Mouse (Mus musculus): ENCODE measurements at regions not wholly inside any gene's neighbourhood (a gene's known extent, or its start where the extent isn't known, plus 50 kb on each side); places are given as distances from the start of the nearest gene placed in this dataset.
A peak's percentile ranks its signal among the peaks of the same experiment; 100 is the strongest.

DNA sequence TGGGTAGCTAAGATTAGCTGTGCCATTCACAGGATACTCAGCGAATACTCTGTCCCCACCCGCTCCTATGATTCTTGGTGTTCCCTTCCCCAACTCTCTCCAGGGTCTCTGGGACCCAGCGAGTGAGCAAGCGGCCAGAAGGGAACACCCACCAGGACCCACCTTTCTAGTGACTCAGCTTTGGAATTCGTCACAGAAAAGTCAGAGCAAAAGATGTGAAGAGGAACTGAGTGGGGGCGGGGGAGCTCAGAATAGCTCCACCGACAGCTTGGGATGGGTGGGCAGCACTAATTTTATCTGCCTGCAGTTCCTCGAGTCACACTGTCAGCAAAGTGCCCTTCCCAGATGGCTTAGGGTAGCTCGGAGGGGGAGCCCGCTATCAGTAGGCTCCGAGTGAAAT, 140.6 kb downstream of the 9530068E07Rik start:
- no peak for DNase-seq
- intact Hi-C loops (cut with DNase I) = no loop called here

- intact Hi-C loops (cut with DNase I) = no loop called here
- no peak for DNase-seq
Observed at GRCm38 (mm10) chr11:52537819-52538435, 141.7 kb downstream of the 9530068E07Rik start.

DNA sequence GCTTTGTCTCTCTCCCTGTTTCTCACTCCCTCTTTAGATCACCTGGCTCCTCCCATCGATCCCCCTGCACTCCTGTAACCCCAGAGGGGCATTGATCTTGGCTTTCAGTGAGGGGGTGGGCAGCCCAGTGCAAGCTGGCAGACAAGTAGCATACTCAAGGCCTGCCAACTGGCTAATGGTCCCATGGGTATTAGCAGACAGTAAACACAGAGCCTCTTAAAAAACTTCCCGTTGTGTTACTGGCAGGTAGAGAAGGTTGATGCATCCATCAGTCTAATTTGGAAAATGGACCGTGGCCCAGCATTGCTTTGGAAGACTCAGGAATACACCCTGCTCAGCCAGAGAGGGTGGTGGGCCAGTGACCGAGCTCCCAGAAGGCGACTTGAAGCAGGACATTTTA, 145.0 kb downstream of the 9530068E07Rik start:
- peak; percentile 34 for DNase-seq
- intact Hi-C loops (cut with DNase I) = no loop called here

DNA sequence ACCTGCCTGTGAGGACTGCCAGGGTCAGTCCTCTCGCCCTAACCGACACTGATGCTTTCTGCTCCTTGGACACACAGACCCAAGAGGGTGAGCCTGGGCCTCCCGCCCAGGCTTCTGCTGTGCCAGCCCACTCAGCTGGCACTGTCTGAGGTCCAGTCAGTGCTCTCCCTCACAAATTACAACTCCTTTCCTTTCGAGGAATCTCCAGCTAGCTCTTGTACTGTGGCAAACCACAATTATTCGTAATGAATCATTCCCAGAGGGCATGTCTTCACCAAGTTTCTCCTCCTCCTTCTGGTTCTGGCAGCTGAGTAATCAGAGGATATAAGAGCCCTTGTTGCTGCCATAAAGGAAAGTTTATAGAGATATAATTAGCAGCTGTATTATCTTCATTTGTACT, 155.2 kb downstream of the 9530068E07Rik start:
- no peak for DNase-seq
- intact Hi-C loops (cut with DNase I) = no loop called here

DNA sequence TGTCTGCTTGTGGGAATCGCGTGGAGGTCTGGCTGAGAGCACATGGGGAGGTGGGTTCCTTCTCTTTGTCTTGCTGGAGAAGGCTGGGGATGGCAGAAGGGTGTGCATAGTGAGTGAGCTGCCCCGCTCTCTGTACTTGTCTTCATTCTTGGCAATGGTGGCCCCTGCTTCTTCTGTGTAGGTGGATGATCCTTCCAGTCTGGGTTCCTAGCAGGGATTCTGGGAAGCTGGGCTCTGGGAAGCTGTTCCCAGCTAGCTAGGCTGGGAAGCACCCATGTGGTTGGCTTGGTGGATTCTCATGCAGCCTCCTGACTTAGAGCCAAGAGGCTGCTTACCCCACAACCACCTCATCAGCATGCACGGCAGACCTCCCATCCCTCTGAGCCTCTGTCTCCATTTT, 156.6 kb downstream of the 9530068E07Rik start:
- DNase-seq = no peak
- intact Hi-C loops (cut with DNase I) = no loop called here

GRCm38 (mm10) chr11:52557836-52558235, 161.6 kb downstream of the 9530068E07Rik start:
- intact Hi-C loops (cut with DNase I) = no loop called here
- DNase-seq = no peak

- no peak for DNase-seq
- intact Hi-C loops (cut with DNase I) = no loop called here
Observed at GRCm38 (mm10) chr11:52558782-52559181, 162.6 kb downstream of the 9530068E07Rik start.

DNA sequence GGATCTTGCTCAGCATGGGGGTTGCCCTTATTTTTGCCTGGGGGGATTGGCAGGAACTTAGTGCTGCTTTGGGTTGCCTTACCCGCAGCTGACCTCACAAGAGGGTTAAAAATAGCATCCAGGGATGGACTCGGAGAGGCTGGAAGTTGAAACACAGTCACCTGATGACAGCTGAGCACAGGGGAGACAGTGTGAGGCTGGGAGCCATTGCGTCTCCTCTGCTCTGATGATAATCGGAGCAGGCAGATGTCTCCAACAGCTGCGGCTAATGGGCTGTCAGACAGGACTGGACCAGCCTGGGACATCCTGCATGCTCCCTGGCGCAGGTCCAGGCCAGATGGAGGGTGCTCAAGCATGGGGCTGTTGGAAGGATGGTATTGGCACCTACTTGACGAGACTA, 165.1 kb downstream of the 9530068E07Rik start:
- DNase-seq = peak; percentile 97
- intact Hi-C loops (cut with DNase I) = no loop called here

DNA sequence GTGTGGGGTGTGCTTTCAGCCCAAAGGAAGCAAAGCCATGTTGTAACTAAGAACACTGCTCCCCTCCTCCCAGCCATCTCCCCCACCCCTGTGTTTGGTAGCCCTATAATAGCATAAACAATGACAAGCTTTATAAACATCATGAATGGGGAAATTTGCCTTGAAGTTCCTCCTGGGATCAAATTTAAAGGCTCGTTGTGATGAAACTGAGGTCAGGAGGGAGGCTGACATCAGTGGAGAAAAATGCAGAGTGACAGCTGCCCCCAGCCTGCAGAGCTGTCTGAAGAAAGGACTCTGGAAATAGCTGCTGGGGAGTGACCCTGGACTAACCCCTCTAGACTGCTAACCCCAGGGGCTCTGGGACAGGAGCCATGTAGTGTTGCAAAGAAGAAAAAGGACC, 169.2 kb downstream of the 9530068E07Rik start:
- intact Hi-C loops (cut with DNase I) = no loop called here
- no peak for DNase-seq

GRCm38 (mm10) chr11:52566026-52566425, 169.8 kb downstream of the 9530068E07Rik start:
- intact Hi-C loops (cut with DNase I) = no loop called here
- no peak for DNase-seq

DNA sequence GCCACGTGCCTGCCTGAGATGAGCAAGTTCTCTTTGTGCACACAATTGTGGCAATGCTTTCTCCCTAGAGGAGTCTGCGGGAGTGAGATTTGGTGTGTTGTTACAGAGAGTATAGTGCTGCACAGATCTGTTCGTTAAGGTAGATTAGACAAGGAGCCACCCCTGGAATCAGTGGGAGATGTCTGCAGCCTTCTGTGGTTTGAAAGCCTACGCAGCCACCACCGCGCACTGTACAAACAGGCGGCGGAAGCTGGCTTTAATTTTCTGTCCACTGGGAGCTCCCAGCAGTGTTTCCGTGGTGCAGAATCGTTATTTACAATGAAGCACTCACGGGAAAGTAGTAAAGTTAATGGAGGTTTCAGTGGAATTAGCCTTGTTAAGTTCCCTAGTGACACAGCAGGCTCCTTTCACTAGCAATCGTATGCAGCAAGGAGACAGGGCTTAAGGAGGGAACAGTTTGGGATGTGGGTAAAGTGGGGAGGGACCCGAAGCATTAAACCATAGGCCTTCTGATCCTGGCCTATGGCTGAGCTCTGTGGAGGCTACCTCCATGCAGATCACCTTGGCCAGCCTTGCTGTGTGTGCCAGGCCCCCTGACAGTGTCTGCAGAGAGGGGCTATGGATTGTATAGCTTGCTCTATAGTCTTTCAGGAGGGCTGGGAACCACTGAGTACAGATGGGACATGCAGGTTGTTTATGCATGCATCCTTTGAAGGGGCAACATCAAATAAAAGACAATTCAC, 171.9 kb downstream of the 9530068E07Rik start:
- no peak for DNase-seq
- intact Hi-C loops (cut with DNase I) = no loop called here

DNA sequence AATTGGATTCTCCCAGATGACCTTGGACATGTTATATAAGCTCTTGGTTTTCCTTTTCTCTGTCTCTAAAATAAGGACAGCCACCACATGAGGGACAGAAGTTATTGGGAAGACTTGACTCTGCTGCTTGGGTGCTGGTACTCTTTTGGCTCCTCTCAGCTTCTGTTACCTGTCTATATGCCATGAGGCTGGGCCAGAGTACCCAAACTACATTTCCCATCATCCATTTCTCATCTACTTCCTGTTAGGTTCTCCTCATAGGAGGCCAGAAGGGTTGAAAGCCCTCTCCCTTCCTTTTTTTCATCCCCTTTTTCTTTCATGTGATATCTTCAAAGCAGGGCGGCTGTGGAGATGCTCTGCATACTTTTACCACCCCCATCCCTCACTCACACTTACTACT, 172.6 kb downstream of the 9530068E07Rik start:
- DNase-seq = no peak

GRCm38 (mm10) chr11:52569759-52570158, 173.5 kb downstream of the 9530068E07Rik start:
- intact Hi-C loops (cut with DNase I) = no loop called here
- DNase-seq = no peak

More for the DNA sequence above, 172.6 kb downstream of the 9530068E07Rik start:
- intact Hi-C loops (cut with DNase I) = no loop called here

- DNase-seq = no peak
- intact Hi-C loops (cut with DNase I) = no loop called here
Observed at GRCm38 (mm10) chr11:52578471-52578870, 182.2 kb downstream of the 9530068E07Rik start.

GRCm38 (mm10) chr11:52579764-52580377, 183.6 kb downstream of the 9530068E07Rik start:
- intact Hi-C loops (cut with DNase I) = no loop called here

GRCm38 (mm10) chr11:52591596-52592180, 172.7 kb upstream of the Fstl4 start:
- intact Hi-C loops (cut with DNase I) = no loop called here

More at GRCm38 (mm10) chr11:52579764-52580377, 183.6 kb downstream of the 9530068E07Rik start:
- DNase-seq = no peak

DNA sequence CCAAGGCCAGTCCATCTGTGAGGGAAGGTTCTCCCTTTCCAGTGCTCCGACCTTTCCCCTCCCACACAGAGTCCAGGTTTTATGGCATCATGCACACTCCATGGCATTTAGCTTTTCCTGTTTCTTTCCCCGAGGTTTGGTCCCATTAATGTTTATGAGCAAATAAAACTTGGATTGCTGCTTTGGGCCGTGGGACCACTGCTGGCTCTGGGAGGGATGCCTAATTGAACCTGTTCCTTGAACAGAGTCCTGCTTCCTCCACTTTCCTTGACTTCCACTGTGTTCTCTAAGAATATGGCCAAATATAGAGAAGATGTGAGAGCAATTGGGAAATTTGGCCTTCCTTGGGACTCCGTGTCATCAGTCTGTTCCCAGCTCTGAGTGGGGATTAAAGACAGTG, 170.3 kb upstream of the Fstl4 start:
- intact Hi-C loops (cut with DNase I) = no loop called here
- DNase-seq = no peak

More at GRCm38 (mm10) chr11:52591596-52592180, 172.7 kb upstream of the Fstl4 start:
- DNase-seq = no peak

DNA sequence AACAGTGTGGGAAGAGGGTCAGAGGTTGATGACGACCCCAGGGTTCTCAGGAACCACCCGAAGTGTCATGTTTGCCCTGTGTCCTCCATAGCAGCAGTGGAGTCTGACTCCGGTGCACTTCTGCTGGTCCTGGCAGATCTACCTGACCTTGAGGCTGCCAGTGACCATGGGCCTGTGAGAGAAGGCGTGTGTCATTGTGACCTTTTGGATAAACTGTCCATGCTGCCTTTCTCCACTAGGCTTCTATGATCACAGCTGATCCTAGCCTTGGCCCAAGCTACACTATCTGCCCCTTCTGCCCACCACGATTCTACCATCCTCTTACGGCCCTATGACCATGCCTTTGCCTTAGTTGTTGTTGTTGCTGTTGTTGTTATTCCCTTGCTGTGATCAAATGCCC, 163.2 kb upstream of the Fstl4 start:
- intact Hi-C loops (cut with DNase I) = no loop called here

DNA sequence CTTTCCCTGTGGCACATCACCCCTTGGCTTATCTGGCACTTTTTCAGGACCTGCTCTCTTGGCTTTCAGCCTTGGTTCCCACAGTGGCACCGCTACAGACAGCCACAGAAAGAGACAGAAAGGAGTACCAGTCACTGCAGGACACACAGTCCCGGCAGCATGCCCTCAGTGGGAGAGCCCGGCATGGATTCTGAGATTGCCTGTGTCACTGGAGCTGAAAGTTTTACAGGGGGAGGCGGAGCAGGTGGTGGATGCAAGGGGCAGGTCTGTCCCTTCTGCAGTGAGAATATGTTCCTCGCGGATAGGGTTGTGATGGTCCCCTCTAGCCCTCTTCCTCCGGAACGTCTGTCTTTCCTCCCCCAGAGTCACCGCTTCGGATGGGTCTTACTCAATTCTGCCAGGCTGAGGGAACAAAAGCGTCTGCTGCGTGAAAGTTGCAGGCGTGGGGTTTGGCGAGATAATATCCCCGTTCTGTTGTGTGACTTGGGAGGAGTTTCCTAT, 162.3 kb upstream of the Fstl4 start:
- DNase-seq = peak; percentile 17
- intact Hi-C loops (cut with DNase I) = no loop called here

More for the DNA sequence above, 163.2 kb upstream of the Fstl4 start:
- DNase-seq = no peak

GRCm38 (mm10) chr11:52602796-52603195, 161.6 kb upstream of the Fstl4 start:
- intact Hi-C loops (cut with DNase I) = no loop called here
- DNase-seq = no peak

DNA sequence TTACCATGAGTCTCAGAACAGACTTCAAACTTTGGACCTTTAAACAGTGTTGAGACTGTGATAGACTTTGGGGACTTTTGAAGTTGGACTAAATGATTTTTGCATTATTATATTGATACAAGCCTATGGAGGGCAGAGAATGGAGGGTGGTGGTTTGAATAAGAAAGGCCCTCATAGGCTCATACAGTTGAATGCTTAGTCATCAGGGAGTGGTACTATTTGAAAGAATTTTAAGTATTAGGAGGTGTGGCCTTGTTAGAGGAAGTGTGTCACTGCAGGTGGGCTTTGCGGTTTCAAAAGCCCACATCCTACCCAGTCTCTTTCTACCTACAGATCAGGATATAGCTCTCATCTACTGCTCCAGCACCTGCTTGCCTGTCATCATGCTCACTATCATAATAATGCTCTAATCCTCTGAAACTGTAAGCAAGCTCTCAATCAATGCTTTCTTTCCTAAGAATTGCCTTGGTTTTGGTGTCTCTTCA, 153.7 kb upstream of the Fstl4 start:
- no peak for DNase-seq
- intact Hi-C loops (cut with DNase I) = no loop called here
